Mouse (Mus musculus): ENCODE data around the gene Cd300lf. TPM values are rescaled to one million over a fixed set of nuclear protein-coding genes. Genes with fewer than 3 reads are reported as not detected.

Cd300lf gene
- polyA plus RNA-seq, 1 experiment = 0.72 TPM

- no peak for TF ChIP-seq POLR2A (IDR thresholded peaks at IDR 0.05; ENCODE audit: borderline replicate concordance, insufficient read depth, low read length)
- no peak for TF ChIP-seq CTCF (IDR thresholded peaks at IDR 0.05; ENCODE audit: borderline replicate concordance, insufficient read depth, low read depth, low read length)
- no peak for DNase-seq
- no peak overlapping the region for H3K27ac ChIP-seq (ENCODE audit: insufficient read depth, low read length)
- peaks cover 25% of the 10 kb centered on the region for H3K4me1 ChIP-seq (ENCODE audit: control insufficient read depth, insufficient read depth, low read length)
- WGBS = 43% methylated on average over 9 of the region's 9 CpGs
- no peak overlapping the region for H3K4me3 ChIP-seq (replicated peaks; ENCODE audit: insufficient read depth, low read depth, low read length)
- H3K27me3 ChIP-seq (ENCODE audit: control insufficient read depth, insufficient read depth, low read length) = no peaks in the 10 kb centered on the region
Measured at GRCm38 (mm10) chr11:115071015-115071551, 62.7 kb downstream of the Cd300lf start.

- Histone ChIP-seq H3K27ac (ENCODE audit: insufficient read depth, low read length) (no peak overlapping the region), H3K4me1 (ENCODE audit: control insufficient read depth, insufficient read depth, low read length) (peaks cover 11% of the 10 kb centered on the region), H3K4me3 (replicated peaks; ENCODE audit: insufficient read depth, low read depth, low read length) (no peak overlapping the region), H3K27me3 (ENCODE audit: control insufficient read depth, insufficient read depth, low read length) (no peaks in the 10 kb centered on the region)
- TF ChIP-seq CTCF (IDR thresholded peaks at IDR 0.05; ENCODE audit: borderline replicate concordance, insufficient read depth, low read depth, low read length) (peak; percentile 15; the same call in 1 of the 2 replicates), POLR2A (IDR thresholded peaks at IDR 0.05; ENCODE audit: borderline replicate concordance, insufficient read depth, low read length) (no peak)
- no peak for DNase-seq
- 82% methylated on average over 6 of the region's 6 CpGs for WGBS
Measured at GRCm38 (mm10) chr11:115066768-115067167, 67.0 kb downstream of the Cd300lf start.

Other genes starting within 250 kb of the Cd300lf start
- 5.2 and 6.5 TPM in 2 replicates for gene Cd300a, start 244.0 kb downstream of the Cd300lf start, polyA plus RNA-seq (2012; rRNA removed)
- gene Cd300lb, start 199.6 kb downstream of the Cd300lf start, polyA plus RNA-seq (2012; rRNA removed) = 0.44 and 0.71 TPM in 2 replicates
- gene Cd300c, start 164.8 kb downstream of the Cd300lf start, polyA plus RNA-seq (2012; rRNA removed) = 0.18 TPM in 1 of 2 replicates, not detected in the other
- gene Cd300ld, start 144.1 kb downstream of the Cd300lf start, polyA plus RNA-seq (2012; rRNA removed) = 0.11 and 0.13 TPM in 2 replicates
- gene Cd300c2, start 132.1 kb downstream of the Cd300lf start, polyA plus RNA-seq (2012; rRNA removed) = 2.3 and 3.2 TPM in 2 replicates
- not detected in 2 replicates for gene Cd300ld2, start 117.8 kb downstream of the Cd300lf start, polyA plus RNA-seq (2012; rRNA removed)
- gene Cd300ld4, start 107.0 kb downstream of the Cd300lf start, polyA plus RNA-seq (2012; rRNA removed) = 0.49 and 0.59 TPM in 2 replicates
- gene Cd300ld5, start 96.2 kb downstream of the Cd300lf start, polyA plus RNA-seq (2012; rRNA removed) = 0.44 and 0.84 TPM in 2 replicates
- gene Cd300ld3, start 85.6 kb downstream of the Cd300lf start, polyA plus RNA-seq (2012; rRNA removed) = 1.7 TPM in 2 replicates
- 0.11 and 0.24 TPM in 2 replicates for gene Cd300e, start 71.8 kb downstream of the Cd300lf start, polyA plus RNA-seq (2012; rRNA removed)
- 40.2 and 44.4 TPM in 2 replicates for gene Rab37, start 42.6 kb downstream of the Cd300lf start, polyA plus RNA-seq (2012; rRNA removed)
- gene Slc9a3r1, start 29.3 kb upstream of the Cd300lf start, polyA plus RNA-seq (2012; rRNA removed) = 87.2 and 87.9 TPM in 2 replicates
- gene Tmem104, start 53.5 kb upstream of the Cd300lf start, polyA plus RNA-seq (2012; rRNA removed) = 12.5 and 13.3 TPM in 2 replicates
- 30.8 and 37.5 TPM in 2 replicates for gene Nat9, start 53.9 kb upstream of the Cd300lf start, polyA plus RNA-seq (2012; rRNA removed)
- gene Grin2c, start 133.3 kb upstream of the Cd300lf start, polyA plus RNA-seq (2012; rRNA removed) = 249 and 283 TPM in 2 replicates
- 53.5 and 56.8 TPM in 2 replicates for gene Fdxr, start 143.1 kb upstream of the Cd300lf start, polyA plus RNA-seq (2012; rRNA removed)
- gene Fads6, start 163.7 kb upstream of the Cd300lf start, polyA plus RNA-seq (2012; rRNA removed) = 57.3 and 63.7 TPM in 2 replicates
- 0.65 and 0.97 TPM in 2 replicates for gene Otop2, start 173.2 kb upstream of the Cd300lf start, polyA plus RNA-seq (2012; rRNA removed)
- 1.4 TPM in 2 replicates for gene Ush1g, start 188.0 kb upstream of the Cd300lf start, polyA plus RNA-seq (2012; rRNA removed)
- 0.11 and 0.13 TPM in 2 replicates for gene Otop3, start 200.7 kb upstream of the Cd300lf start, polyA plus RNA-seq (2012; rRNA removed)
- gene Hid1, start 233.8 kb upstream of the Cd300lf start, polyA plus RNA-seq (2012; rRNA removed) = 105 and 106 TPM in 2 replicates
- gene Cdr2l, start 247.9 kb upstream of the Cd300lf start, polyA plus RNA-seq (2012; rRNA removed) = 53.7 and 54.3 TPM in 2 replicates

All from cerebellum, adult 2 months (tissue).